Mouse (Mus musculus) induced T-regulatory cell, adult 2 months (primary cell): ENCODE data around the gene Gm45208.

ENCODE experiments used
- DNase-seq: peaks from one replicate; pipeline ENCODE4 v3.0.0-alpha.2; 2012; ENCODE audit warnings: low read depth

Gm45208 gene

DNA sequence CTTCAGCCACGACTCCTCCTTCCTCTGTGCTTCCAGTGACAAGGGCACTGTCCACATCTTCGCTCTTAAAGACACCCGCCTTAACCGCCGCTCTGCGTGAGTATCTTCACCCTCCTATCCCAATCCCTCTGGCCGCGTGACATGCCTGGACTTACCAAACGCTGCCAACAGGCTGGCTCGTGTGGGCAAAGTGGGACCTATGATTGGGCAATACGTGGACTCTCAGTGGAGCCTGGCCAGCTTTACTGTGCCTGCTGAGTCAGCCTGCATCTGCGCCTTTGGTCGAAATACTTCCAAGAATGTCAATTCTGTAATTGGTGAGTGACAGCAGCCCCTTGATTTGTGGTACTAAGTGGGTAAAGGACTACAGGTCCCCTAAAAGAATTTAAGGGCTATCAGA lies 5.1 kb downstream of the Gm45208 start:
- DNase-seq: no peak

- peak; percentile 84 for DNase-seq
Observed at GRCm38 (mm10) chrX:7728215-7728921, 6.3 kb downstream of the Gm45208 start, which contains the start of gene Praf2. Gene Praf2, plus strand, starts transcription at chrX:7728439.

- DNase-seq: no peak
Observed at GRCm38 (mm10) chrX:7728922-7729265, 6.8 kb downstream of the Gm45208 start.

GRCm38 (mm10) chrX:7733571-7734156 lies 11.6 kb downstream of the Gm45208 start:
- DNase-seq: peak; percentile 80

- DNase-seq: no peak
Observed at GRCm38 (mm10) chrX:7739336-7740081, 17.5 kb downstream of the Gm45208 start.

- no peak for DNase-seq
Observed at GRCm38 (mm10) chrX:7740082-7740819, 18.2 kb downstream of the Gm45208 start.

DNA sequence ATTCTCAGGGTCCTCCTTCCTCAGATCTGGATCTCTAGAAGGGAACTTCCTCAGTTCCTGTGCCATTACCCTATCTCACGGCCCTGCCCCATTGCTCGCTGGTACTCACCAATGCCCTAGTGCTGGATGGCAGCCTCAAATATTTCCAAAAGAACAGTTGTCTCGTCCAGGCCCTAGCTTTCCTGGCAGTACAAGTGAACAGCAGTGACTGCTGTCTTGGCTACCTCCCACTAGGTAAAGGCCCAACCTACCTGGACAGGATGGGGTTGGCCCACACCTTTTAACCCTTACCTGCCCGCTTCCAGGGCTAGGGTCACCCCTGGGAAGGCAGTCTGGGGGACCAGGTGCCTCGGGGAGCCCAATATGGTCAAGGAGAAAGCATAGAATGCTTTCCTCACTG lies 19.1 kb downstream of the Gm45208 start:
- DNase-seq: no peak

DNA sequence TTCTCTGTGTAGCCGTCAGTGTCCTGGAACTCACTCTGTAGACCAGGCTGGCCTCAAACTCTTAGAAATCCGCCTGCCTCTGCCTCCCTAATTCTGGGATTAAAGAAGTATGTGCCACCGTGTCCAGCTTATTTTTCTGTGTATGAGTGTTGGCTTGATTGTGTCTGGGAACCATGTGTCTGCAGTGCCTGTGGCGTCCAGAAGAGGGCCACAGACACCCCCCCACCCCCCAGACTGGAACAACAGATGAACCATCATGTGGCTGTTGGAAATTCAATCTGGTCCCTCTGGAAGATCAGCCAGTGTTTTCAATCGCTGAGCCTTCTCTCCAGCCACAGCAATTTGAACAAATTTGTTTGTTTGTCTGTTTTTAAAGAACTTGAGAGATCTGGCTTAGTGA lies 21.4 kb downstream of the Gm45208 start:
- DNase-seq: peak; percentile 26

DNA sequence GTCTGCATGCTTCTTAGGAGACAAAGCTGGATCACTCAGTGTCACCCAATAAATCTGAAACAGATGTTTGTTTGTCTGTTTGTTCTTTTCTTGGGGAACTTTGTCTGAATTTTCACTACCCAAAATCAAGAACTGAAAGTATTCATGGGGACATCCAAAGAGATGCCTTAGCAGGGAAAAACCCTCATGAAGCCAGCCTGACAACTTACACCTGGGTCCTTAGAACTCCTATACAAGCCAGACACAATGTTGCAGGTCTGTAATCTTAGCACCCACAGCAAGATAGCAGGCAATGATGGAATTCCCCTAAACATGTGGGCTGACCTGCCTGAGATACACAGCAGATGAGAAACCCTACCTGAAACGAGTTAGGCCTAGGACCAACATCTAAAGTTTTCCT lies 22.9 kb downstream of the Gm45208 start:
- no peak for DNase-seq

DNA sequence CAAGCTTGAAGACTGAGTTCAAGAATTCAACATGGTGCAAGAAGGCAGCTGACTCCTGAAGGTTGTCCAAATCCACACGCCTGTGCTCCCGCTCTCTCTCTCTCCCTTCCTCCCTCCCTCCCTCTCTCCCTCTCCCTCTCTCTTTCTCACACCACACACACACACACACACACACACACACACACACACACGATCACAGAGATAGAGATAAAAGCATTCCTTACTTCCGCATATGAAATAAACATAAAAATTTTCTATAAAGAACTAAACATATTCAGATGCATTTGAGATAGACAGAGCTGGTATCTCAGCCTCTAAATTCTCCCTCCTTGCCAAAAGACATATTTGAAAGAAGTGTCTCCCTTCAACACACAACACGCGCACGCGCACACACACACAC lies 23.4 kb downstream of the Gm45208 start:
- no peak for DNase-seq

DNA sequence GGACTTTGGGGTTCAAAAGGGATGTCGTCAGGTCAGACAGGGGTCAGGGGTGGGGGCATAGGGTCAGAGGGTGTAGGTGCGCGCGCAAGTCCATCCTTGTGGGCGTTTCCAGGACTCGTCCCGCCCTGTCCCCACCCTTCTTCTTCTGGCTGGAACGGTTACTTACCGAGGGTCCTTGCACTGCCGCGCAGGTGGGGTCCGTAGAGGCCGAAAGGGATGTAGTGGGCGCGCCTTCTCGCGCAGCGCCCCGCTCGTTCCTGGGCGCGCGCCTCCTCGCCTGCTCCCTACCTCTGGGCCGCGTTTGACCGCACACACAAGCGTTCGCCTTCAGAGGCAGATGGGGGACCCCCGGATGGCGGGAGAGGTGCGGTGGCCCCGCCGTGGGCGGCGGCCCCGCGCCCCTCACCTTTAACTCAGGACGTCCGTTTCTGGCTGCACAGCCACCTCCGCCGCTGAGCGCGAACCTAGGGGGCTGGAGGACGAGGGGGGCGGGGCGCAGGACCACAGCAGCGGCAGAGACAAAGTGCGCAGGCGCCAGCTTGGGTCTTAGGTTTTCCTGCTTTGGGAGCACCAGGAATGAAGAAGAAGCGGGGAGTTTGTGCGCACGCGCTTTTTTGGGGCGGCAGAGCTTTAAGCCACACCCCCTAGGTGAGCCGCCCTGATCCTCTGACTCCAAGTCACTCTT lies 28.5 kb downstream of the Gm45208 start, which contains the start of gene Ccdc120:
Gene Ccdc120 (minus strand): TSS at position 474 of the 685 bp plus-strand sequence.
- DNase-seq: peak; percentile 29

GRCm38 (mm10) chrX:7753627-7754026 lies 31.6 kb downstream of the Gm45208 start:
- DNase-seq: peak; percentile 33

DNA sequence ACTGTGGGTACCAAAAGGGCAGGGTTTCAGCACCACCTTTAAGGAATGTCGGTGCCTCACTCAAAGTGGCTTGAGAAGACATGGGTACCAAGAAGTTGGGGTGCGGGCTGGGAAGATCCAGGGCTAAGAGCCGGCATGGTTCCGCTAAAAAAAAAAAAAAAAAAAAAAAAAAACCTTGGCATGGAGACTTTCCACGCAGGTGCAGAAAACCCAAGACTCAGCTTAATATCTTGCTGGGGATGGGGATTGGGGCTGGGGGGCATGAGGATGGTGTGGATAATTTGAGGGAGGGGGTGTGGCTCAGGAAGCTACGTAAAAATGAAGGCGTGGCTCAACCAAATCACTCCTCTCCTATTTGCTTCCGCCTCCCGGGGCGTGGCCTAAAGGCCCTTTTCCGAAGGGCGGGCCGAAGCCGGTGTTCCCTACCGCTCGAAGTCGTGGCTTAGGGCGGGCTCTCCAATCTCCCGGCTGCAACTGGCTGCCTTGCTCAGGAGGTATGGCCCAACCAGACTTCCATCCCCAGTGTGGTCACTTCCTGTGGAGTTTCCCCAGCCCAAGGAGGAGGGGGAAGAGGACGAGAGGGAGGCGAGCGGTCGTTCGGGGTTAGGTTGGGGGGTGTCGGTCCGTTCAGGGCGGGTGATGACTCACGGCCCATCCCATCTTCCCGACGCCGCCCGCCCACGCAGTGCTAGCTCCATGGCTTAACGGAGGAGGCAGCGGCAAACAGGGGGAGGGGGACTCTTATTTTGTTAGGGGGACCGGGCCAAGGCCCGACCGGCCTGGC lies 40.3 kb downstream of the Gm45208 start, which contains the start of gene Tfe3:
Gene Tfe3 (plus strand): TSS at position 424 of the 784 bp plus-strand sequence.
- peak; percentile 93 for DNase-seq

GRCm38 (mm10) chrX:7762921-7763197 lies 40.8 kb downstream of the Gm45208 start:
- no peak for DNase-seq

DNA sequence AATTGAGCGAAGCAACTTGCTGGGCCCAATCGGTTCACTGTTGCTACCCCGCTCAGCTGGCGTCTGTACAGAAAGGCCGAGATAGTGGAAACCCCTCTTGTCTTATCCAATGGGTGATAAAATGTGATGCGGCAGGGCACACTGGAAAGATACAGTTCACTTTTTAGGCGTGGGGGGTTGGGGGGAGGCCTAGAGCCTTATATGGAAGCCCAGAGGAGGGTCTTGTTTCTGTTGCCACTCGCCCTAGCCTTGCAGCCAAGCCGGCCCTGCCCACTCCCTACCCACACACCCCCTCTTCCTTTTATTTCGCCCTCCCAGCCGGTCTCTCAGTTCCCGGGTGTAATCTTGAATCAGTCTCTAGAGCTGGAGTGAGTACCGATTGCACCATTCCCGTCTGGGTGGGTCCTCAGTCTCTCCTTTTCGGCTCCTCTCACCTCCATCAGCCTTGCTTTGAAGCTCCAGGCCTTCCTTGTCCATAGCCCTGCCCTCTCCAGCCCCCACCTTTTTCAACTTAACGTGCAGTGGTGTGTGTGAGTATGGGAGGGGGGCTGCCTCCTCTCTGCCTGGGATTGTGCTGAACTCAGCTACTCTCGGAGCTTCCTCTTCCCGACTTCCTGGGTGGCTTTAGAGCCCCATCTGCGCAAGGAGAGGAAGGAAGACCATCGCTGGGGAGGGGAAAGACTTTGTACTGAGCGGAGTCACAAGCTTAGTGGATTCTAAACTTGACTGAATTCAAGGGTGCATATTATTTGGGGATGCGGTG lies 41.8 kb downstream of the Gm45208 start:
- peak; percentile 56 for DNase-seq

DNA sequence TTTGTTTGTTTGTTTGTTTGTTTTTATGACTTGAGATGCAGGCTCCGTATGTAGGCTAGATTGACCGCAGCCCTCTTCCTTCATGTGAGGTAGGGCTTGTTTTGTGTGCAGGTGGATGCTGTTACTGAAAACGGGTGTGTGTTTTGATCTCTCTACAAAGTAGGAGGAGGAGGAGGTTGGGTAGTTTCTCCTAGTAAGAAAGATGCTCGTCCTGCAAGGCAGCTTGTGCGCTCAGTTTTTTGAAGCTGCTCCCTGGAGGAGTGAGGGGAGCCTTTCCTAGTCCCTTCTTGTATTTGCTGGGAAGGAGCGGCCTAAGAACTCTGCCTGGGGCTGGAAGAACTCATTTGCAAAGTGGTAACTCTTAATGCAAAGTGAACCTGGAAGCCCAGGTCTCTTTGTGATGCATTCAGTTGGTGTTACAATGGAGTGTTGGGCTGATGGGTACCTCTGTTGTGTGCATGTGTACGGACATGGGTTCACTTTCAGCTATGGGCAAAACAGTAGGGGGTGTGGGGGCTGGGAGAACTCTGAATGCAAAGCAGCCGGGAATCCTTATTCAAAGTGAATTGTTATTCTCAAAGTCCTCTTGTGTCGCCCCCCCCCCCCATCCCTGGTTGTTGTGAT lies 42.7 kb downstream of the Gm45208 start:
- DNase-seq: no peak

DNA sequence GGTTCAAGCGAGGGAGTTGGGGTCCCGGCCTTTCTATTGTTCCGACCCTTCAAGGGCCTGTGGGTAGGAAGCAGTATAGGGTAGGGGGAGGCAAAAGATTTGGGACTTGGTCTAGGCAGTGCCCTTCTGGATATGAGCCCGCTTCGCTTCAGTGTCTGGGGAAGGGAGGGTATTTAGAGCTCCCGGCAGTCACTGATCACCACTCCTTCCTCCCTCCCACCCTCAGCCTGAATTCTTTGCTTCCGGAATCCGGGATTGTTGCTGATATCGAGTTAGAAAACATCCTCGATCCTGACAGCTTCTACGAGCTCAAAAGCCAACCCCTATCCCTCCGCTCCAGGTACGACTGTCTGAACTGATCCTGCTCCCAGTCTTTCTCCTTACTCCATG lies 43.2 kb downstream of the Gm45208 start:
- DNase-seq: no peak

DNA sequence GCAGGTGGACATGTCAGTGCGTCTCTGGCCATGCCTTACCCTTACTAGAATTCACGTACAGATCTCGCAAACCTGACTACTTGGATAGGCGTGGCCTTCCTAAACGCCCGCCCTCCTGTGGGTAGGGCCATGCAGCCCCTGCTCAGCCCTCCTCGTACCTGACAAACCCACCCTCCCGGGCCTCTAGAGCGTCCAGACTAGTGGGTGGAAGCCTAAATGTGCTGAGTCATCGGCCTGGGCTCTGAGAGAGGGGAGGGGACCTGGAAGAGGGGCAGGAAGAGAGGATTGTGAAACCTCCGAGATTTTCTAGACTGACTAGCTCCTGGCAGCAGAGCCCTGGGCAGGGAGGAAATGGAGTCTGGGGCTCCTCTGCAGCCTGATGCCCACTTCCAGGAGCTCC lies 43.7 kb downstream of the Gm45208 start:
- DNase-seq: no peak

- no peak for DNase-seq
Observed at GRCm38 (mm10) chrX:7769302-7770017, 47.4 kb downstream of the Gm45208 start.
